23 mouse cellular contexts compared by ENCODE assay signal in genomic region chr13:89339776-89340175, GRCm38 (mm10).
DNase-seq lines count a peak whose midpoint lies in the region; ATAC-seq and TF ChIP-seq lines count a peak whose summit lies in the region.
"Had no signal": no experiment of that assay in that cellular context is flagged by ENCODE, and none has a peak within 500 bp of the region (broad histone marks: within the 10 kb centered on the region; RNA-seq: fewer than 3 reads in every experiment).

No protein-coding gene starts in this region.

- no peaks in the 10 kb centered on the region for H3K79me2 ChIP-seq in liver, adult 2 months (ENCODE audit: control insufficient read depth, insufficient read depth, low read length)

- TF ChIP-seq POLR2A in liver, adult 2 months (IDR thresholded peaks at IDR 0.05; ENCODE audit: extremely low read depth, insufficient read depth, low read length) = no peak

- ATAC-seq in intestine, embryonic 15.5 days = no peak
- ATAC-seq: CD4-positive, CD25-positive, alpha-beta regulatory T cell, adult 4 months had no signal

- H3K9me3 ChIP-seq in intestine, embryonic 15.5 days = no peaks in the 10 kb centered on the region
- H3K9me3 ChIP-seq: embryonic facial prominence, embryonic 13.5 days; embryonic facial prominence, embryonic 15.5 days; forebrain, embryonic 10.5 days; forebrain, embryonic 12.5 days; G1E had no signal

- peak; percentile 14 for DNase-seq in liver, adult 2 months (ENCODE audit: extremely low read depth, low read depth, low spot score)
- DNase-seq in liver = no peak
- peak; percentile 63 for DNase-seq in retina, embryonic 14.5 days (ENCODE audit: low spot score)
- DNase-seq in lung, postnatal 4 days = no peak
- DNase-seq: adrenal gland, adult 2 months; adrenal gland, postnatal 10 days; adrenal gland, postnatal 25 days; cerebellum, adult 11 months; cerebellum, adult 18-20 months; cerebellum, adult 8-10 months; cerebellum, adult 9-11 months; cerebellum, postnatal 14 days; cerebellum, postnatal 36 days; embryo, embryonic 11 days had no signal

- no peak overlapping the region for H3K27ac ChIP-seq in liver, adult 2 months (replicated peaks; ENCODE audit: insufficient read depth, low read depth, low read length)
- no peak overlapping the region for H3K27ac ChIP-seq in intestine, embryonic 15.5 days
- H3K27ac ChIP-seq: embryonic facial prominence, embryonic 13.5 days; embryonic facial prominence, embryonic 15.5 days; forebrain, embryonic 10.5 days; forebrain, embryonic 12.5 days had no signal

- H3K36me3 ChIP-seq in liver, adult 2 months (ENCODE audit: control insufficient read depth, insufficient read depth, low read length) = no peaks in the 10 kb centered on the region
- no peaks in the 10 kb centered on the region for H3K36me3 ChIP-seq in intestine, embryonic 15.5 days
- H3K36me3 ChIP-seq: embryonic facial prominence, embryonic 13.5 days; embryonic facial prominence, embryonic 15.5 days; forebrain, embryonic 10.5 days; forebrain, embryonic 12.5 days; G1E had no signal

- WGBS in liver, adult 2 months = 76% methylated on average over 3 of the region's 3 CpGs
- WGBS in intestine, embryonic 15.5 days = 87% methylated on average over 3 of the region's 3 CpGs

- H3K4me3 ChIP-seq in liver, adult 2 months (ENCODE audit: insufficient read depth, low read depth, low read length) = no peak overlapping the region
- H3K4me3 ChIP-seq in intestine, embryonic 15.5 days (replicated peaks) = no peak overlapping the region
- H3K4me3 ChIP-seq: embryonic facial prominence, embryonic 13.5 days; embryonic facial prominence, embryonic 15.5 days; erythroblast, embryonic 14.5 days; forebrain, embryonic 10.5 days; forebrain, embryonic 12.5 days had no signal

- no peak for TF ChIP-seq CTCF in liver, adult 2 months (IDR thresholded peaks at IDR 0.05; ENCODE audit: low read depth, low read length)

- no peak overlapping the region for H3K4me2 ChIP-seq in intestine, embryonic 15.5 days (replicated peaks)
- H3K4me2 ChIP-seq: embryonic facial prominence, embryonic 13.5 days; embryonic facial prominence, embryonic 15.5 days; forebrain, embryonic 12.5 days had no signal

- H3K9ac ChIP-seq in liver, adult 2 months (ENCODE audit: low read depth, low read length) = no peak overlapping the region
- no peak overlapping the region for H3K9ac ChIP-seq in intestine, embryonic 15.5 days
- H3K9ac ChIP-seq: embryonic facial prominence, embryonic 13.5 days; embryonic facial prominence, embryonic 15.5 days; forebrain, embryonic 12.5 days had no signal

- H3K27me3 ChIP-seq in liver, adult 2 months (ENCODE audit: control insufficient read depth, insufficient read depth, low read length) = no peaks in the 10 kb centered on the region
- H3K27me3 ChIP-seq in intestine, embryonic 15.5 days (replicated peaks) = no peaks in the 10 kb centered on the region
- H3K27me3 ChIP-seq: CH12.LX; embryonic facial prominence, embryonic 13.5 days; embryonic facial prominence, embryonic 15.5 days; forebrain, embryonic 12.5 days had no signal

- no peaks in the 10 kb centered on the region for H3K4me1 ChIP-seq in liver, adult 2 months (ENCODE audit: control insufficient read depth, insufficient read depth, low read length)
- H3K4me1 ChIP-seq in intestine, embryonic 15.5 days (replicated peaks) = no peaks in the 10 kb centered on the region
- H3K4me1 ChIP-seq: embryonic facial prominence, embryonic 15.5 days; forebrain, embryonic 12.5 days had no signal

Comparison
In these comparisons a context has a peak if more than half of its experiments do, and no peak if none do; other contexts are left out.
1. DNase-seq: peak in liver, adult 2 months (single experiment) and retina, embryonic 14.5 days (single experiment); none in liver (single experiment) and lung, postnatal 4 days (0 of 2).